Mouse (Mus musculus): ENCODE results near the gene Arhgap11a.

GRCm38 (mm10) chr2:113803753-113804152, 44.7 kb downstream of the Arhgap11a start:
- no peak for TF ChIP-seq MAFK (IDR thresholded peaks at IDR 0.05; ENCODE audit: insufficient replicate concordance, low read length)
- no peak for TF ChIP-seq NELFE (IDR thresholded peaks at IDR 0.05; ENCODE audit: low read depth, low read length)
- no peak for TF ChIP-seq POLR2A (IDR thresholded peaks at IDR 0.05; ENCODE audit: low read depth, low read length)
- TF ChIP-seq E2F4 (IDR thresholded peaks at IDR 0.05; ENCODE audit: insufficient replicate concordance, low read depth, low read length): no peak
- TF ChIP-seq CTCF (conservative IDR thresholded peaks at IDR 0.05 in 1 of 2, IDR thresholded peaks at IDR 0.05 in 1 of 2; ENCODE audit: low read depth in 2 of 2, low read length in 2 of 2): no peak
- TF ChIP-seq MYC (IDR thresholded peaks at IDR 0.05; ENCODE audit: low read depth, low read length): no peak
- no peak for TF ChIP-seq CHD1 (IDR thresholded peaks at IDR 0.05; ENCODE audit: low read depth, low read length)
- no peak for TF ChIP-seq ZC3H11A (IDR thresholded peaks at IDR 0.05; ENCODE audit: low read depth, low read length)
- TF ChIP-seq NRF1 (IDR thresholded peaks at IDR 0.05; ENCODE audit: low read depth, low read length): no peak
